Mouse (Mus musculus) stomach, embryonic 16.5 days (tissue): ENCODE results near the gene Ap4m1. TPM values are rescaled to one million over a fixed set of nuclear protein-coding genes. Genes with fewer than 3 reads are reported as not detected.

Source experiments
- ATAC-seq: fragments of 200-750 bp; cut with Nextera tagmentation; 2 replicates; pipeline ENCODE4 v1.8.0; 2017; ENCODE audit warnings: moderate number of reproducible peaks, moderate TSS enrichment; ENCODE audit not compliant: insufficient read depth, low FRiP score
- H3K27ac ChIP-seq: fragments of 300-500 bp; sonication (generic); 2 replicates; pipeline ENCODE4 v1.5.1; 2014; ENCODE audit warnings: low read length
- H3K27me3 ChIP-seq: fragments of 300-500 bp; sonication (generic); 2 replicates; pipeline ENCODE4 v1.6.1; 2014; ENCODE audit warnings: low read length, control low read depth, mixed read lengths; ENCODE audit not compliant: control insufficient read depth, insufficient read depth
- H3K36me3 ChIP-seq: fragments of 300-500 bp; sonication (generic); 2 replicates; pipeline ENCODE4 v1.6.1; 2014; ENCODE audit warnings: low read length; ENCODE audit not compliant: control insufficient read depth, insufficient read depth
- H3K4me1 ChIP-seq: fragments of 300-500 bp; sonication (generic); 2 replicates; pipeline ENCODE4 v1.6.1; 2014; ENCODE audit warnings: low read length, control low read depth, mixed read lengths; ENCODE audit not compliant: control insufficient read depth, insufficient read depth
- H3K4me2 ChIP-seq: fragments of 300-500 bp; sonication (generic); 2 replicates; pipeline ENCODE4 v1.6.1; 2014; ENCODE audit warnings: low read depth, low read length, mixed read lengths
- H3K4me3 ChIP-seq: fragments of 300-500 bp; sonication (generic); replicated peaks from 2 replicates; pipeline ENCODE4 v1.5.1; 2014; ENCODE audit warnings: mild to moderate bottlenecking, low read length
- H3K9ac ChIP-seq: fragments of 300-500 bp; sonication (generic); 2 replicates; pipeline ENCODE4 v1.6.1; 2014; ENCODE audit warnings: low read length
- H3K9me3 ChIP-seq: fragments of 300-500 bp; sonication (generic); replicated peaks from 2 replicates; pipeline ENCODE4 v1.6.1; 2016; ENCODE audit warnings: low read length, control low read depth; ENCODE audit not compliant: control insufficient read depth
- WGBS: fragments of 180-500 bp; shearing (Covaris S2); extraction: QIAGEN DNeasy Blood & Tissue Kit; methylation state at CpG from one replicate; pipeline ENCODE4 v1.1.7; 2014; 5-methylcytosine and 5-hydroxymethylcytosine counted together
- polyA plus RNA-seq: library from polyadenylated mRNA; unstranded; fragments of >200 nt; fragmentation: Nextera tagmentation; extraction: Ambion mirVana; gene quantifications from 2 replicates; pipeline ENCODE4 v1.2.1, GENCODE M21; 2015

The Ap4m1 gene
- 22.2 and 22.4 TPM in 2 replicates for polyA plus RNA-seq

- H3K4me2 ChIP-seq: peak within 1 kb of the TSS; percentile 77
Observed at GRCm38 (mm10) chr5:138171695-138172491, at the start of gene Ap4m1, which contains the start of gene Mcm7. TSS of gene Ap4m1 (plus strand) at chr5:138172002. TSS of gene Mcm7 (minus strand) at chr5:138172422.

GRCm38 (mm10) chr5:138132425-138133064 is 39.3 kb upstream of the Ap4m1 start:
- Histone ChIP-seq H3K4me3 (no peak overlapping the region), H3K9me3 (no peaks in the 10 kb centered on the region), H3K27me3 (no peaks in the 10 kb centered on the region), H3K9ac (no peak overlapping the region), H3K4me1 (no peaks in the 10 kb centered on the region), H3K4me2 (no peak overlapping the region), H3K36me3 (peaks cover 29% of the 10 kb centered on the region), H3K27ac (no peak overlapping the region)
- ATAC-seq: no peak
- 90% methylated on average over 5 of the region's 5 CpGs for WGBS

More at GRCm38 (mm10) chr5:138171695-138172491, at the start of gene Ap4m1, which contains the start of gene Mcm7:
- Histone ChIP-seq H3K27ac (peak within 1 kb of the TSS; percentile 98), H3K4me3 (peak within 1 kb of the TSS; percentile 83), H3K27me3 (no peaks in the 10 kb centered on the region), H3K9me3 (no peaks in the 10 kb centered on the region), H3K36me3 (peaks cover 18% of the 10 kb centered on the region), H3K9ac (peak within 1 kb of the TSS; percentile 84), H3K4me1 (peaks cover 11% of the 10 kb centered on the region)
- WGBS: under 1% methylated on average over 54 of the region's 54 CpGs
- ATAC-seq: peak; percentile 92

- Histone ChIP-seq H3K9ac (no peak overlapping the region), H3K4me1 (no peaks in the 10 kb centered on the region), H3K27me3 (no peaks in the 10 kb centered on the region), H3K36me3 (peaks cover 7% of the 10 kb centered on the region), H3K27ac (no peak overlapping the region), H3K4me3 (no peak overlapping the region), H3K9me3 (no peaks in the 10 kb centered on the region), H3K4me2 (no peak overlapping the region)
- peak; percentile 28; the same call in 1 of the 2 replicates for ATAC-seq
- WGBS: 45% methylated on average over 4 of the region's 4 CpGs
Observed at GRCm38 (mm10) chr5:138137257-138137656, 34.5 kb upstream of the Ap4m1 start.

- H3K36me3 ChIP-seq: no peaks in the 10 kb centered on the region; the same call in 1 of the 2 replicates
- no peaks in the 10 kb centered on the region for H3K9me3 ChIP-seq
- no peak overlapping the region for H3K27ac ChIP-seq
- WGBS: 56% methylated on average over 8 of the region's 8 CpGs
- H3K4me1 ChIP-seq: no peaks in the 10 kb centered on the region
- H3K4me2 ChIP-seq: no peak overlapping the region
- H3K9ac ChIP-seq: no peak overlapping the region
- ATAC-seq: no peak
- no peak overlapping the region for H3K4me3 ChIP-seq
- H3K27me3 ChIP-seq: no peaks in the 10 kb centered on the region
Observed at GRCm38 (mm10) chr5:138137935-138138549, 33.8 kb upstream of the Ap4m1 start.

GRCm38 (mm10) chr5:138138585-138138984 is 33.2 kb upstream of the Ap4m1 start:
- Histone ChIP-seq H3K27me3 (no peaks in the 10 kb centered on the region), H3K36me3 (no peaks in the 10 kb centered on the region; the same call in 1 of the 2 replicates), H3K4me3 (no peak overlapping the region), H3K4me1 (no peaks in the 10 kb centered on the region), H3K9ac (no peak overlapping the region), H3K9me3 (no peaks in the 10 kb centered on the region), H3K4me2 (no peak overlapping the region), H3K27ac (no peak overlapping the region)
- WGBS: 77% methylated on average over 4 of the region's 4 CpGs
- no peak for ATAC-seq

GRCm38 (mm10) chr5:138154390-138154789 is 17.4 kb upstream of the Ap4m1 start:
- 62% methylated on average over 3 of the region's 3 CpGs for WGBS
- Histone ChIP-seq H3K36me3 (peaks cover 12% of the 10 kb centered on the region; the same call in 1 of the 2 replicates), H3K9me3 (no peaks in the 10 kb centered on the region), H3K27ac (no peak overlapping the region), H3K4me2 (peak overlapping the region; percentile 77), H3K27me3 (no peaks in the 10 kb centered on the region), H3K4me3 (peak overlapping the region; percentile 74), H3K4me1 (no peaks in the 10 kb centered on the region; the same call in 1 of the 2 replicates), H3K9ac (peak overlapping the region; percentile 89; the same call in 1 of the 2 replicates)
- ATAC-seq: no peak

- H3K9me3 ChIP-seq: no peaks in the 10 kb centered on the region
- H3K36me3 ChIP-seq: peaks cover 9% of the 10 kb centered on the region; the same call in 1 of the 2 replicates
- no peaks in the 10 kb centered on the region; the same call in 1 of the 2 replicates for H3K4me1 ChIP-seq
- H3K27me3 ChIP-seq: no peaks in the 10 kb centered on the region
- peak; percentile 97 for ATAC-seq
- H3K4me3 ChIP-seq: peak within 1 kb of the TSS; percentile 74
- WGBS: under 1% methylated on average over 31 of the region's 31 CpGs
- peak within 1 kb of the TSS; percentile 90 for H3K27ac ChIP-seq
- H3K9ac ChIP-seq: peak within 1 kb of the TSS; percentile 89
- peak within 1 kb of the TSS; percentile 77 for H3K4me2 ChIP-seq
Observed at GRCm38 (mm10) chr5:138155443-138155976, 16.3 kb upstream of the Ap4m1 start, which contains the start of gene Zfp113. TSS of gene Zfp113 (minus strand) at chr5:138155744.

- 62% methylated on average over 7 of the region's 7 CpGs for WGBS
- Histone ChIP-seq H3K4me1 (peaks cover 11% of the 10 kb centered on the region; the same call in 1 of the 2 replicates), H3K9me3 (no peaks in the 10 kb centered on the region), H3K9ac (peak overlapping the region; percentile 82), H3K4me2 (peak overlapping the region; percentile 55), H3K27me3 (no peaks in the 10 kb centered on the region), H3K36me3 (peaks cover 6% of the 10 kb centered on the region), H3K27ac (no peak overlapping the region), H3K4me3 (peak overlapping the region; percentile 74)
- no peak for ATAC-seq
Observed at GRCm38 (mm10) chr5:138160224-138160762, 11.5 kb upstream of the Ap4m1 start.
